Mouse (Mus musculus): ENCODE data around the gene Strbp.
A peak's percentile ranks its signal among the peaks of the same experiment; 100 is the strongest.

Gene Strbp

GRCm38 (mm10) chr2:37703230-37703954 lies at the start of gene Strbp:
Gene Strbp, minus strand, starts transcription at chr2:37703859.
- DNase-seq, result peak; percentile 96

DNA sequence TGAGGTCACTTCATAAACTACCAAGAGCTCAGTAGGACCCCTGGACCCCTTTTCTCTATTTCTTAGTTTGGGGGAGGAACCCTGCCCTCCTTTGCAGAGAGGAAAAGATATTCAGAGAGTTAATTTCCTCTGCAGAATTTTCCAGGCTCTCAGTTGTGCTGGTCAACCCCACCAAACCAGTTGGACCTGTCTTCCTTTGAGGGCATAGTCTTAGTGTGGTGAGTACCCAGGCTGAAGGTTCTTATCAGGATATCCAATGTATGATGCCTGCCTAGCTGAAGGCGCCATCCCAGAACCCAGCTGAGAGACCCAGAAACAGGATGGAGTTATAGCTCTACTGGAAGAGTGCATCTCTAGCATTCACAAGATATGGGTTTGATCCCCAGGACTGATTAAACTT lies 47.5 kb upstream of the Strbp start:
- no peak for DNase-seq

GRCm38 (mm10) chr2:37749323-37749722 lies 45.7 kb upstream of the Strbp start:
- DNase-seq, result no peak

DNA sequence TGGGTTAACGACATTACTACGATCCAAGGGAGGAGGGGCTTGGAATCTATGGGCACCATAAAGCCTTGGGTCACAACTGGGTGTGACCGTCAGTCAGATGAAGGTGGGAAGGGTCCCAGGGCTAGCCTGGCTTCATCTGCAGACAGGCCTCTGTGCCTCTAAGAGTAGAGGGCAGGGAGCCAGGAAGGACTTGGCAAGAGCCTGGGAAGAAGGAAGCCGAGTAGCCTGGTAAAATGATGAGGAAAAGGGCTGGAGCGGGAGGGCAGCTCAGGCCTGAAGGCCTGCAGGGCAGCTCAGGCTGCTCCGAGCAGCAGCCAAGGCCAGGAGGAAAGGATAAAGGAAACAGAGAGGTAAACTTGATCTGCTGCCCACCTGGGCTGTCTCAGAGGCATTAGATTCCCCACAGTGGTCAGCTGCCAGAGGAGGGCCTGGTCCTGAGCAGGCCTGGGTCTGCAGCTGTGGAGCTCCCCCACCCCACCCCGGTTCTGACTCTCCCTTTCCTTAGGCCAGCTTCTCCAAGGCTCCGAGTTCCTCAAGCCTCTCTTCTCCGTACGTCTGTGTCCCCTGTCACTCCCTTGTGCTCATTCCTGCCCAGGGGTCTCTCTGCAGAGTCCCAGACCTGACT lies 44.9 kb upstream of the Strbp start:
- peak; percentile 44 for DNase-seq

GRCm38 (mm10) chr2:37747909-37748308 lies 44.2 kb upstream of the Strbp start:
- no peak for DNase-seq

DNA sequence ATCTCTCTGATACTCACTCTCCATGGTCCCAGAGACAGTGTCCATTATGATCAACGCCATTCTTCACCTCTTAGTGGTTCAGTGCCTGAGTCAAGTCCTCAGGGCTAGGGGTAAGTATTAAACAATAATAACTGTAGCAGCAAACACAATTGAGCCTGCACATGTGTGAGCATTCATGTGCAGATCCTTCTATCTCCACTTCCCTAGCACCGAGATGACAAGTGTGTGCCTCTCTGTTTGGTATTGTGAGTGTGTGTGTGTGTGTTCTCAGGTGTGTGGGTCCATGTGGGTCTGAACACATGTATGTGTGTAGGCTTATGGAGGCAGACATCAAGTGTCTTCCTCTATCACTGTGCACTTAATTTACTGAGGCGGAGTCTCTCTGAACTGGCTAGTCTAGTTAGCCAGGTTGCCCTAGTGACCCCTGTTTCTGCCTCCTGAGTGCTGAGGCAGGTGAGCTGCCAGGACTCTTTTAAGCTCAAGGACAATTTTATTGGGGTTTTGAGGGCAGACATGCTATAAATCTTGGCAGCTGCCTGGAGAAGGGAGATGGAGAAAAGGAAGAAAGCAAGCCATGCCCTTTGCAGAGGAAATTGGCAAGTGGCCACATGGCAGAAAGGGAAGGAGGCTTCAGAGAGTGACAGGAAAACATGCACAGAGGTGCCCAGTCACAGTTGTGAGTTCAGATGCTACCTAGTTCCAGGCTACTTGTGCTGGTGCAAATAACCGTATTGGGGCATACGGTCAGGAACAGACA lies 42.8 kb upstream of the Strbp start:
- DNase-seq, result no peak

GRCm38 (mm10) chr2:37744773-37745395 lies 41.2 kb upstream of the Strbp start:
- no peak for DNase-seq

- DNase-seq, result no peak
Measured at GRCm38 (mm10) chr2:37741806-37742554, 38.3 kb upstream of the Strbp start.

DNA sequence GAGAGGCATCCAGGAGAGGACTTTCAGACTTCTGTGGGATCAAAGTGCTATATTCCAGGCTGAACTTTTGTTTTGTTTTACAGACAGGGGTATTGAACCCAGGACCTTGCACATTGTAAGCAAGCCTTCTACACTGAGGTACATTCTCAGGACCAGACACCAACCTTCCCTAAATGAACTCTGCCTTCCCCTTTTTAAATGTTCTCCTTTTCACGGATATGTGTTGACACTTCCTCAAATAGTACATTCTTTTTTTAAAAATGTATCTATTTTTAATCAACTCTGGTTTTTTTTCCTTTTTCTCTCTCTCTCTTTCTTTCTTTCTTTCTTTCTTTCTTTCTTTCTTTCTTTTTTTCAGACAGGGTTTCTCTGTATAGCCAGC lies 32.1 kb upstream of the Strbp start:
- DNase-seq, result no peak

GRCm38 (mm10) chr2:37734979-37735806 lies 31.5 kb upstream of the Strbp start:
- peak; percentile 37 for DNase-seq

DNA sequence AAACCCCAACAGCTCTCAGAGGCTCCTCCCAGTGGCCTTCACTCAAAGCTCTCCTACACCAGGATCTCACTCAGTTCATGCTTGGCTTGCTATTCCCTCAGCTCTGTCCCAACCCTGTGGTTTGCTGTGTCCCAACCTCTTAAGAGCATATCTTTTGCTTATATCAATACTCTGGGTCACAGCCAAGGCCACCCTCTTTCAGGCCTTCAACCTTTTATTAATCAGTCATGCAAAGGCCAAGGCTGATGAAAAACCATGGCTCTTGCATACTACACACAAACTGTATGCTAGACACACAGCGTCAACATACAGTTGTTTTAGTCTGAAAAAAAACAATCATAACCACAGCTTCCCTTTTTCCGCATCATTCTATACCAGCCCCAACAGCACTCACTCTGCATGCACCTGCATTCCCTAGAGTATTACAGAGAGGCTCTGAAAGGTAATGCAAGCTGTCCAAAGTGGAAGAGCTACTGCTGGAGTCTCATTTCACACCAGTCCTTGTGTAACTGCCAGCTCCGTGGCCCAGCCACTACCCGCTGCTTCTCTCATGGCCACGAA lies 27.7 kb upstream of the Strbp start:
- DNase-seq, result no peak

GRCm38 (mm10) chr2:37724231-37724630 lies 20.6 kb upstream of the Strbp start:
- no peak for DNase-seq

DNA sequence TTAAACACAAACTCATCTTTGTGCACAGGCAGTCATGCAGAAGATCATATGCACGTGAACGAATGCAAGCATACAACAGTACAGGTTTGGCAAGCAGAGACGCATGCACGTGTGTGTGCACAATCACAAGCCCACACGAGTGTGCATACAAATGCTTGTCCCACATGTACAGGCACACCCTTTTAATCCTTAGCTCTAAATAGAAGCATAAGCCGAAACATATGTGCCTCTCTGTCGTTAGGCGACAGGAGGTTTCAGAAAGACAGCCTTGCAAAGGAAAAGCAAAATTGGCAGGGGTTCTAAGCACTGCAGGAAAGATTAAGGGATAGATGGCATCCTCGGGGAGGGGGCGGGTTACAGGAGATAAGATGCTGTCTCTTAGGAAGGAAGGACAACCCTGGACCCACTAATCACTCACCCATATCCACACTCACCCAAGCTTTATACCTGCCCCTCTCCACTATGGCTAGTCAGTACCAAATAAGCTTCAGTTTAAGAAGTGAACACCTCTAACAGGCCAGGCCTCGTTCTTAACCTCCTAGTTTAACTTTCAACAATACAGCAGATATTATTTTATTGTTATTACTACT lies 19.9 kb upstream of the Strbp start:
- no peak for DNase-seq

DNA sequence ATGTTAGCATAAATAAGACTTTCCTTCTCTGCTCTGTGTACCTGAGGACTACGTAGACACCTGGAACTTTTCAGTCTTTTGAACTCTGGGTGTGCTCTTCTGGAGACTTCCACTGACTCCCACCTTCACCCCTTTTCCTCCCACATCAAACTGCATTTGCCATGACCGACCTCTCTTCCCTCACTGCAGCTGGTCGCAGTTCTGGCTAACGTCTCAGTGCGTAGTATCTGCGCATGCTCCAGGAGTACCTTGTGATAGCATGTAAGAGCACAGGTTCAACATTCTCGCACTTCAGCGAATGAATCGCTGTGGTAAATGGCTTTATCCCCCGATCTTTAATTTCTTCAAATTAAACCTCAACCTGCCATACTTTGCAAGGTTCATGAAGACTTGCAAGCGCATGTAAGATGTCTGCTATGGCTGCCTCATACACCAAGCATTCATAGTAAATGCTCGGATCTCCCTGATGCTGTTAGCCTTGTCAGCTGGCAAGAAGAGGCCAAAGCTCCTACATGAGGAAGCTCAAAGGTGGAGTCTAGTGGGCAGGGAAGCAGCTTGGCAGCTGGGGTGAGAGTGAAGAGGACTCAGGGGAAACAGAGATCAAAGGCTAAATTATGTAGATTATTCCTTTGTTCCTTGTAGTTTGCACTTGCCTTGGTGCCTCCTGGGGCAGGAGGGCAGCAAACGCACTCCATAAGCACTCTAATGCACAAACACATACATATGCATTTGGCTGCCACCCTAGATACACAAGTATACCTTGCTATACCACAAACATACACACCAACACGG lies 19.2 kb upstream of the Strbp start:
- DNase-seq, result no peak

- DNase-seq, result no peak
Measured at GRCm38 (mm10) chr2:37716266-37716665, 12.6 kb upstream of the Strbp start.

DNA sequence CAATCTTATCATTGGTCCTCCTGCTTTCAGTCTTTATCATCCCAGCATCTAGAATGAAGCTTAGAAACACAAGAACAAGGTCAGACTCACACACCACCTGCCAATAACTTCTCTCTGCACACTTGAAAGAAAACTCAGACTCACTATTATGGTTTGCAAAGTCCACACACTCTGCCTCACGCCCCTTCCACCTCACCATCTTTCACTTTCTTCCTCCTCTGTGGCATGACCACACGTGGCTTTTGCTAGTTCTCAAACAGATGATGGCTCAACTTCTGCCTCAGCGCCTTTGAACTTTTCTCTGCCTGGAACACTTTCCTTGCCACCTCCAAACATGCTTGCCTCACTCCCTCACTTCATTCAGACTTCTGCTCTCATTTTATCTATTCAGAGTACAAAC lies 11.7 kb upstream of the Strbp start:
- no peak for DNase-seq

DNA sequence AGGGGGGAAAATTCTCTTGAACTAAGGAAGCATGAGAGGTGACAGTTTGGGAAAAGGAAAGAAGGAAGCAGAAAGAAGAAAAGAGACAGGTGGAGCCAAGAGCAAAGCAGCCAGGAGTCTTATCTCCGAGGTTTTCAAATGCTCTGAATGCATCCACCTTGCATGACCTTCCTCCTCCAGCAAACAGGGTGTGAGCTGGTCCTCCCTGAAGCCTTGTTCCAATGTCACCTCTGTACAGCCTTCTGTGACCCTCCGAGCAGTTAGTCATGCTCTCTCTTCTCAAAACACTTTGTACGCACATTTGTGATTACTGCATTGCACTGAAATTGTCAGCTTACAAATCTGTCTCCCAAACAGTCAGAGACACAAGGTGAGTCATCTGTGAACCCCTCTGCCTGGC lies 9.4 kb upstream of the Strbp start:
- DNase-seq, result no peak

DNA sequence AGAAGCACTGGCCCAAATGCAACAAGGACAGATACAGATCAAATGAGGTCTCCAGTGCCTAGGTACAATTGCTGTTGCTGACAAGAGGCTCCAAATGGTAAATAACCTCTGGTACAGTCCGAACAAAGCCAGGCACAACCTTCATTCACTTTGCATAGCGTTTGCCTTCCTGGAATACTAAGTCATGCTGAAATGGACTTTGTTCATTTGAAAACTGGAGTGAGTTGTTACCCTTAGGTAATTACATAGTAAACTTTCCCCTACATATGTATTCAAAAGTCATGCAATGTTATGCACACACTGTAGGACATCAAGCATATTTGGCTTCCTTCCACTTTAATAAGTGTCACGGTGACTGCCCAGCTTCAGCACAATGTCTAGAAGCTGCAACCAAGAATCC lies 5.2 kb upstream of the Strbp start:
- no peak for DNase-seq

DNA sequence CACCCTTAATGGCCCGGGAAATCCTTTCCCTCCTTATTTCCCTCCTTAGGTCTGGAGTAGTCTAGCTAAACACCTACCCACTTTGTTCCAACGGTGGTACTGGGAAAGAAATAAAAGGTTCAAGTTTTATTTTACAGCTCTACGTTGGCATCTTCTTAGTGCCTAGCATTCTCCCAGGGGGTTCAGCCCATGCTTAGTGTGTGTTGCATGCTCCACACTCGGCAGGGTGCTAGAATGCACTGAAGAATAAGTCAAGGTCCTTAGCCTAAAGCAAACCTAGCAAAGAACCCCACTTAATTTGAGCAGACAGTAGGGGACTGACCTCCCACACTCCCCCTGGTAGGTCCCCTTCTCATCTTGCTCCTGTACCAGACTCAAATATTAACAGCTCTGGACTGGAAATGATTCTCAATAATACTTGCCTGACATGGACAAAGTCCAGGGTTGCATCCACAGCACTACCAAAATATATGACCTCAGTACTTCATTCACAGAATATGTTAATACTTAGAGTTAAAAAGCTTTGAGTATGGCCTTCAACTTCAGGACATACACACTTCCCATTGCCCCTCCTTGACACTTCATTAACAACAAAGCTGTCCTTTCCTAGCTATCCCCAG lies 592 bp upstream of the Strbp start:
- no peak for DNase-seq

All from right cerebral cortex, postnatal 14 days (tissue).